Mouse (Mus musculus): ENCODE results near the gene Isg20l2. TPM values are rescaled to one million over a fixed set of nuclear protein-coding genes. Genes with fewer than 3 reads are reported as not detected.

The Isg20l2 gene
- polyA plus RNA-seq, 1 experiment, result 0.26 TPM

DNA sequence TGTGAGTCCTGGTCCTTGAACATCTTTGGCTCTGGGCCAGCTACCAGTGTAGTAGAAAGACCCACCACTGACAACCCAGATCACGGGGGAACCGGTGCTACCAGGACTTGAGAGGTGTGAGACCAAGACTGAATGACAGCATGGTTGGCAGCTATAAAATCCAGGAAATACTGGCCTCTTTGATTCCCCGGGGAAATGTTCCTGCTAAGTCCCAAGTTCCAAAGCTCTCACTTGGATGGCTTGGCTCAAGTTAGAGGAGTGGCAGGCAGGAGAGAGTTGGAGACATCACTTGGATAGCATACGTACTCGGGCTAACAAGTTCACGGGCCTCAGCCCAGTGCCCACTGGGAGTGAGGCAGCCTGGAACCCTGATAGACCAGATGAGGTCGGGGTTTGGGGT, 13.5 kb downstream of the Isg20l2 start:
- H3K9me3 ChIP-seq (ENCODE audit: control insufficient read depth, low read length), result no peaks in the 10 kb centered on the region; the same call in 1 of the 2 replicates
- TF ChIP-seq TAL1 (IDR thresholded peaks at IDR 0.05; ENCODE audit: low read length) (no peak), GATA1 (IDR thresholded peaks at IDR 0.05; ENCODE audit: low read length) (no peak)
- peaks cover 2% of the 10 kb centered on the region for H3K4me1 ChIP-seq (ENCODE audit: control insufficient read depth)
- H3K4me3 ChIP-seq (replicated peaks), result no peak overlapping the region
- H3K27me3 ChIP-seq (ENCODE audit: control insufficient read depth), result peaks cover 44% of the 10 kb centered on the region
- H3K36me3 ChIP-seq (ENCODE audit: control insufficient read depth), result peaks cover 54% of the 10 kb centered on the region

DNA sequence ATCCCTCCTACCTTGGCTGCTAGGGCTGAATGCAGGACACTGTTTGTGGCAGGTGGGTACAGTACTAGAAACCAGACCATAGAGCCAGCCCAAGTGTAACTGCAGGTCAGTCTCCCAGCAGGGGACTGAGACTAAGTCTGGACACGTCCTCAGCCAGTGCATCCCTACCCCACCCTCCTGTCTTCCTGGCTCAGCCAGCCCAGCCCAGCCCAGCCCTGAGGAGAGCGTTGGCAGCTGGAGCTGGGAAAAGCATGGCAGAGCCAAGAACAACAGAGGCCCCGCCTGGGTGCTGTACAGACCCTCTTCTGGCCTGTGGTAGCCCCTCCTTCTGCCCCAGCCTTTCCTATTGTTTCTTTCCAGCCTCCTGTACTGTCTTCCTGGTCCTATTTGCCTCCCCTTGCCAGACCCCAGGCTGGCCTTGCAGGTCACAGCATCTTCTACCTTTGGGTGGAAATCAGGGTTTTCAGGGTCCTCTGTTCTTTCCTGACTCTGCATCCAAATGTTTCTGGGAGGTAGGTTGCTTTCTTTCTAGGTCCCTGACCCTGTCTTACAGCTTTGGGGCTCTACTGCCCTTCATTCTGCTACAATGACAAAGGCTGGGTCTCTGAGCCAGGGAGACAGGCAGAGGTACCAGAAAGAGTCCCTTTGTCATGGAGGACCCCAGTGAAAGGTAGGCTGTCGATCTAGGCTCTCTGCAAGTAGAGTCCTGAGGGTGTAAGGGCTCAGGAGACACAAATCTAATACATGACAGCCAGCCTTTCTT, 14.9 kb downstream of the Isg20l2 start:
- Histone ChIP-seq H3K36me3 (ENCODE audit: control insufficient read depth) (peaks cover 39% of the 10 kb centered on the region), H3K9me3 (ENCODE audit: control insufficient read depth, low read length) (no peaks in the 10 kb centered on the region; the same call in 1 of the 2 replicates), H3K4me3 (replicated peaks) (no peak overlapping the region), H3K27me3 (ENCODE audit: control insufficient read depth) (peaks cover 58% of the 10 kb centered on the region), H3K4me1 (ENCODE audit: control insufficient read depth) (peaks cover 2% of the 10 kb centered on the region)
- no peak for TF ChIP-seq TAL1 (IDR thresholded peaks at IDR 0.05; ENCODE audit: low read length)
- TF ChIP-seq GATA1 (IDR thresholded peaks at IDR 0.05; ENCODE audit: low read length), result no peak

DNA sequence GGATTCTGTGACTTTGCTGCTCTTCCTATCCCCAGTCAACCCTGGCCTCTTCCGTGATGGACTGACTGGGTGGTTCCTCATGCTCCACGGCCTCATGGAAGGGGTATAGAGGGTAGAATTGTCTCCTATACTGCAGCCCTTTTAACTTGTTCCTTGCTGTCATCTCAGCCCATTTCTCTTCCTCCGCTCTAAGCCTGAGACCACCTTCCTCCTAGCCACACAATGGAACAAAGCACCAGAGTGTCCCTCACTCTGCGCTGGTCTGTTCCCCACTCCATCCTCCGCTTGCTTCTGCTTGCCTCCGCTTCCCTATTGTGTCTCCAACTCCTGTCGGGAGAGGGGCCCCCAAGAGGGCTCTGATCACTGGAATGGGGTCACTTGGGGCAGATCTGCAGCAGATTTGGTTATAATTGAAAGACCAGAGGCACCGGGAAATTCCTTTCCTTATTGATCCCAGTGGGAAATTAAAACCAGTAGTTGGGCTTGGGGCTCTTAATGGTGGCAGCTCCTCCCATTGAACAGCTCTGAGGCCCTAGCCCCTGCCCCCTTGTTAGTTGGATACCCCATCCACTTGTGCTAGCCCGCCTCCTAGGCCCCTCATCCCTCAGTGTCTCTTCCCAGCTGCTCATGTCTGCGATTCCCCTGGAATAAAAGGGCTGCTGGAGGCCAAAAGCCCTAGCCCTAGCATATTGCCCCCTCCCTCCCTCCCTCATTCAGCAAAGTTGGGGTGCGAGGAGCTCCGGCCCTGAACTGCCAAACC, 15.8 kb downstream of the Isg20l2 start:
- no peak overlapping the region for H3K4me3 ChIP-seq (replicated peaks)
- no peaks in the 10 kb centered on the region; the same call in 1 of the 2 replicates for H3K9me3 ChIP-seq (ENCODE audit: control insufficient read depth, low read length)
- peaks cover 31% of the 10 kb centered on the region for H3K36me3 ChIP-seq (ENCODE audit: control insufficient read depth)
- peaks cover 2% of the 10 kb centered on the region for H3K4me1 ChIP-seq (ENCODE audit: control insufficient read depth)
- no peak for TF ChIP-seq GATA1 (IDR thresholded peaks at IDR 0.05; ENCODE audit: low read length)
- TF ChIP-seq TAL1 (IDR thresholded peaks at IDR 0.05; ENCODE audit: low read length), result no peak
- H3K27me3 ChIP-seq (ENCODE audit: control insufficient read depth), result peaks cover 67% of the 10 kb centered on the region

DNA sequence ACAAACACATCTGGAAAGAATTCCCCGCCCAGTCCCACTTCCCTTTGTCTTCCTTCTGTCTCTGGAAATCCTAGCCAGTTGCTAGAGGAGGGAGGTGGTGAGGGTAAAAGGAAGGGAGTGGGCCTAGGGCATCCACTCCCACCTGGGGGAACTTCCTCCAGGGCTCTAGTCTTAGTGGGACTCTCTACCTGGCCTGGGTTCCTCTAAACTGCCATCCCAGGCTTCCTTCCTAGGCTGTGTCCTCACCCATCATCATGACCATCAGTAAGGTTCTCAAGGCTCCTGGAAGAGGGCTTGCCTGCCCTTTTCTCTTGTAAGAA, 16.4 kb downstream of the Isg20l2 start:
- no peak for TF ChIP-seq GATA1 (IDR thresholded peaks at IDR 0.05; ENCODE audit: low read length)
- no peak for TF ChIP-seq TAL1 (IDR thresholded peaks at IDR 0.05; ENCODE audit: low read length)
- Histone ChIP-seq H3K36me3 (ENCODE audit: control insufficient read depth) (peaks cover 25% of the 10 kb centered on the region), H3K4me3 (replicated peaks) (no peak overlapping the region), H3K4me1 (ENCODE audit: control insufficient read depth) (peaks cover 2% of the 10 kb centered on the region), H3K9me3 (ENCODE audit: control insufficient read depth, low read length) (no peaks in the 10 kb centered on the region; the same call in 1 of the 2 replicates), H3K27me3 (ENCODE audit: control insufficient read depth) (peaks cover 73% of the 10 kb centered on the region)

DNA sequence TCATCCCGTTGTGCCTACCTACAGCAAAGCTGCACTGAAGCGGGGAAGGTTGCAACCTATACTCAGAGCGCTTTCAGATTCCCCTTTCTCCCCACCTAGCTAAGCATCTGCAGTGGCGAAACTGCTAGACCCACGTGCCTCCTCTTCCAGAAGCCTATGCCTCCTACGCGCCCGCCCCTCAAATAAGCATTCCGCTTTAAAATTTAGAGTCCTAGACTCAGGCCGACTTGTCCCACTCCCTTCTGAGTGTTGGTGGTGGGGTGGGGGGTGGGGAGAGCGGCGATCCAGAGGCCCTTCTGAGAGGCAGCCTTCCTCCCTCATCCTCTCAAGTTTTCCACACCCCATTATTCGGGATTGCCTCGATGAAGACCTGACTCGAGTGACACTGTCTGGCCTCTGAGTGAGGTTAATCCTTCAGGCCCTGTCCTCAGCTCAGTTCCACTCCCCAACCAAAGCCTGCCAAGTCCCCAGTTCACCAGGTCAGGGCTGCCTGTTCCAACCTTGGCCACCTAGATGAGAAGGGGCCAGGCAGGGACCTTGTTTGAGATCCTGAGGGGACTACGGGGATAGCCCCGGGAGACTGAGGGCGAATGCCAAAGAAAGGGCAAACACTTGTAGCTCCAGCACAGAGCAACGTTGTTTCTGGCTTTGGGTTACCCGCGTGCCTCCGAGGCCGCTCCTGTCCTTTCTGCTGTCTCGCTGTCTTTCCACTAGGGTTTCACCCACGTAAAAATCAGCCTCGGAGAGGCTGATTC, 17.1 kb downstream of the Isg20l2 start:
- peaks cover 80% of the 10 kb centered on the region for H3K27me3 ChIP-seq (ENCODE audit: control insufficient read depth)
- H3K4me3 ChIP-seq (replicated peaks), result no peak overlapping the region
- TF ChIP-seq GATA1 (IDR thresholded peaks at IDR 0.05; ENCODE audit: low read length) (no peak), TAL1 (IDR thresholded peaks at IDR 0.05; ENCODE audit: low read length) (no peak)
- peaks cover 18% of the 10 kb centered on the region for H3K36me3 ChIP-seq (ENCODE audit: control insufficient read depth)
- H3K9me3 ChIP-seq (ENCODE audit: control insufficient read depth, low read length), result no peaks in the 10 kb centered on the region; the same call in 1 of the 2 replicates
- H3K4me1 ChIP-seq (ENCODE audit: control insufficient read depth), result peaks cover 2% of the 10 kb centered on the region

DNA sequence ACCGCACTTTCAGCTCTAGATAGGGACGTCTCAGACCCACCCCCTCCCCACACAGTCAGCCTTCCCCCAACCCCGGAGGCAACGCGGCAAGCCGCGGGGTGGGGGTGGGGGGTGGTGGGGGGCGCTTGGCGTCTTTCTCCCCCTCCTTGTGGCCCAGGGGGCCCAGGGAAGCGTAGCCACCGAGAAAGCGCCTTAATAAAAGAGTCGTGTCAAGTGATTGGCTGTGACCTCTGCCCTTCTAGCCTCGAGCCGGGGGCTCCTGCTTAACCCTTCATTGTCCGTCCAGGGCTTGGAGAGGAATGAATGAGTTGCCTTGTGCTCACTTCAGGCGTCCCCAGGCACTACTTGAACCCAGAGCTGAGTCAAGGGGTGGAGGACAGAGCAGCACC, 17.7 kb downstream of the Isg20l2 start:
- Histone ChIP-seq H3K4me3 (replicated peaks) (no peak overlapping the region), H3K36me3 (ENCODE audit: control insufficient read depth) (peaks cover 13% of the 10 kb centered on the region), H3K27me3 (ENCODE audit: control insufficient read depth) (peaks cover 86% of the 10 kb centered on the region), H3K9me3 (ENCODE audit: control insufficient read depth, low read length) (no peaks in the 10 kb centered on the region; the same call in 1 of the 2 replicates), H3K4me1 (ENCODE audit: control insufficient read depth) (peaks cover 2% of the 10 kb centered on the region)
- no peak for TF ChIP-seq TAL1 (IDR thresholded peaks at IDR 0.05; ENCODE audit: low read length)
- TF ChIP-seq GATA1 (IDR thresholded peaks at IDR 0.05; ENCODE audit: low read length), result no peak

DNA sequence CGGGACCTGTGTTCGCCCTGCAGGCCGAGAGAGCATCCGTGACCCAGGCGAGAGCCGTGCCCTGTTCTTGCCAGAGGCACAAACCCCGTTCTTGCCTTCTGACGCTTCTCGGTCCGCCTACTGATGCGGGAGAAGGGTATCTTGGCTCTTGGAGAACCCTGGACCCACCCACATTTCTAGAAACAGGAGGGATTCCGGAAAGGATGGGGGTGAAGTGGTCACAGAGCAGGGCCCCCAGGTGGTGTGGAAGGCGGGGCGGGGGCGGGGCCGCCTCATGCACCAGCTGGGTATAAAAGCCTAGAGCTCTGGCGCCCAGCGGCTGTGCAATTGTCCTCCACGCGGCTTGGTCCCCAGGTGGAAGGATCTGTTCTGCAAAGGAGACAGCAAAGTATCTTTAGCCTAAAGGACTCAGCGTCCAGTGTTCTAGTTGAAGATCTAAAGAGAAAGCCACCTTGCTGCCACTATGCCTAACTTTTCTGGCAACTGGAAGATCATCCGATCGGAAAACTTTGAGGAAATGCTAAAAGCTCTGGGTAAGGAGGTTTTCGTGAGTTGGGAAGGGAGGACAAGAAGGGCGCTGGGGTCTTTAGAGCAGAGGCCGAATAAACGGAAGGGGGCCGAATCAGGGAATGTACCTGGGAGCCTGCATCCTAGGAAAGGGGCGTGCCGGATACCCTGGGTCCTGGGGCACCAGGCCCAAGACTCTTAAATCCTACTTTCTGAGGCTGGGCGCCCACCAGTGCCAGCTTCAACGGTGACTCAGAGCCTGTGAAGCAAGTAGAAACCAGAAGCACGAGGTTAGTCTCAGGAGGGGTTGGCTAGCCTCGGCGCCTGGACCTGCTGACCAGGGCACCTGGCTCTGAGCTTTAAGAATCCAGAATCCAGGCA, 18.5 kb downstream of the Isg20l2 start, which contains the start of gene Crabp2:
Gene Crabp2, plus strand, starts transcription at position 289 of the 888 bp plus-strand sequence.
- no peak within 1 kb of the TSS for H3K4me3 ChIP-seq (replicated peaks)
- TF ChIP-seq TAL1 (IDR thresholded peaks at IDR 0.05; ENCODE audit: low read length) (no peak), GATA1 (IDR thresholded peaks at IDR 0.05; ENCODE audit: low read length) (no peak)
- peaks cover 7% of the 10 kb centered on the region for H3K36me3 ChIP-seq (ENCODE audit: control insufficient read depth)
- H3K9me3 ChIP-seq (ENCODE audit: control insufficient read depth, low read length), result no peaks in the 10 kb centered on the region; the same call in 1 of the 2 replicates
- H3K27me3 ChIP-seq (ENCODE audit: control insufficient read depth), result peaks cover 94% of the 10 kb centered on the region
- peaks cover 2% of the 10 kb centered on the region for H3K4me1 ChIP-seq (ENCODE audit: control insufficient read depth)

DNA sequence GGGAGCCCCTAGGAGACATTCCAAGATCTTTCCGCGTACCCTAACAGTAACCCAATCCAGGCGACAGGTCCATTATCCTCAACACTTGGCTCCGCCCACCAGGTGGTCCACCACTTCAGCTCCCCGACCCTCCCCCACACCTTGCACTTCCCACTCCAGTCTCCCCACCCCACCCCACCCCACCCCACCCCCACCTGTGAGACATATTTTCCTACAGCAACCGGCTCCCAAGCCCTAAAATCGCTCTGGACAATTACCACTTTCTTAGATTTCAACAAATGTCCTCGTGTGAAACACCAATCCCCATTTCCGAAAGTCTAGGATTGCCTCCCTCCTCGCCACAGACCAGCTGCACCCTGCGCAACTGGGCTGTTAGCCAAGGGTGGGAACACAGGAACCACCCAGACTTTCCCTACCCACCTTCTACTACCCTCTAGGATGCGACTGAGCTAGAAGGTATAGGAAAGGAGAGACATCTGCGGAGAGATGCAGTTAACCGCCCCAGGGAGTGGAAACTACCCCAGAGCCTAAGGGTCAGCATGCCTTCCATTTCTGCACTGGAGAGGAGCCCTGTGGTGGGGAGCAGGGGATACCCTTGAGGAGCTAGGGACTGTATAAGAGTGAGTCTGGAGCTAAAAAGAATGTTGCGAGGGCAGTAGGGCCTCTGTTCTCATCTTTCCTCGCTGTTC, 19.3 kb downstream of the Isg20l2 start:
- no peaks in the 10 kb centered on the region; the same call in 1 of the 2 replicates for H3K9me3 ChIP-seq (ENCODE audit: control insufficient read depth, low read length)
- peaks cover 100% of the 10 kb centered on the region for H3K27me3 ChIP-seq (ENCODE audit: control insufficient read depth)
- H3K36me3 ChIP-seq (ENCODE audit: control insufficient read depth), result peaks cover 3% of the 10 kb centered on the region
- TF ChIP-seq GATA1 (IDR thresholded peaks at IDR 0.05; ENCODE audit: low read length), result no peak
- TF ChIP-seq TAL1 (IDR thresholded peaks at IDR 0.05; ENCODE audit: low read length), result no peak
- peaks cover 2% of the 10 kb centered on the region for H3K4me1 ChIP-seq (ENCODE audit: control insufficient read depth)
- no peak overlapping the region for H3K4me3 ChIP-seq (replicated peaks)
